Mouse (Mus musculus) brain, embryonic 14.5 days (tissue): Measurements from ENCODE around the gene Il1rap.

Source experiments
- CTCF ChIP-seq: fragments of 200-500 bp; IDR thresholded peaks from 2 replicates; pipeline ENCODE4 v1.5.1; 2012; ENCODE audit warnings: inconsistent platforms, mild to moderate bottlenecking, moderate library complexity, borderline replicate concordance; ENCODE audit not compliant: insufficient read depth, insufficient read length; ENCODE audit errors: extremely low read depth
- POLR2A ChIP-seq: fragments of 200-500 bp; IDR thresholded peaks from 2 replicates; pipeline ENCODE4 v1.6.1; 2012; ENCODE audit warnings: mild to moderate bottlenecking, inconsistent platforms, borderline replicate concordance; ENCODE audit not compliant: poor library complexity, insufficient read depth, insufficient read length, severe bottlenecking; ENCODE audit errors: extremely low read depth

- TF ChIP-seq POLR2A (no peak), CTCF (no peak)
Measured at GRCm38 (mm10) chr16:26561743-26562142, 19.8 kb upstream of the Il1rap start.
